Mouse (Mus musculus) embryonic facial prominence, embryonic 11.5 days (tissue): Measurements from ENCODE around the gene Rbks. TPM values are rescaled to one million over a fixed set of nuclear protein-coding genes. Genes with fewer than 3 reads are reported as not detected.

Experiments
- ATAC-seq: fragments of 200-750 bp; cut with Nextera tagmentation; replicated peaks from 2 replicates; pipeline ENCODE4 v1.8.0; 2017; ENCODE audit warnings: low read depth; ENCODE audit not compliant: insufficient number of reproducible peaks, low FRiP score, low TSS enrichment
- DNase-seq: peaks from one replicate; pipeline ENCODE4 v3.0.0-alpha.2; 2015; ENCODE audit warnings: low spot score
- H3K27ac ChIP-seq: fragments of 300-500 bp; sonication (generic); replicated peaks from 2 replicates; pipeline ENCODE4 v1.5.1; 2014; ENCODE audit warnings: mild to moderate bottlenecking, low read depth, low read length, control low read depth
- H3K27me3 ChIP-seq: fragments of 300-500 bp; sonication (generic); 2 replicates; pipeline ENCODE4 v1.6.1; 2014; ENCODE audit warnings: mild to moderate bottlenecking, low read length, moderate library complexity, mixed read lengths; ENCODE audit not compliant: control insufficient read depth, insufficient read depth
- H3K36me3 ChIP-seq: fragments of 300-500 bp; sonication (generic); replicated peaks from 2 replicates; pipeline ENCODE4 v1.6.1; 2014; ENCODE audit warnings: low read depth, mild to moderate bottlenecking, low read length, moderate library complexity, mixed read lengths; ENCODE audit not compliant: control insufficient read depth, insufficient read depth
- H3K4me1 ChIP-seq: fragments of 300-500 bp; sonication (generic); 2 replicates; pipeline ENCODE4 v1.6.1; 2014; ENCODE audit warnings: low read length, mixed read lengths; ENCODE audit not compliant: control insufficient read depth, insufficient read depth
- H3K4me2 ChIP-seq: fragments of 300-500 bp; sonication (generic); 2 replicates; pipeline ENCODE4 v1.6.1; 2014; ENCODE audit warnings: low read depth, mild to moderate bottlenecking, control low read depth, low read length, moderate library complexity
- H3K4me3 ChIP-seq: fragments of 300-500 bp; sonication (generic); 2 replicates; pipeline ENCODE4 v1.5.1; 2014; ENCODE audit warnings: low read depth, low read length, control low read depth
- H3K9ac ChIP-seq: fragments of 300-500 bp; sonication (generic); replicated peaks from 2 replicates; pipeline ENCODE4 v1.6.1; 2014; ENCODE audit warnings: mild to moderate bottlenecking, control low read depth, low read length
- H3K9me3 ChIP-seq: fragments of 300-500 bp; sonication (generic); replicated peaks from 2 replicates; pipeline ENCODE4 v1.6.1; 2016; ENCODE audit warnings: mild to moderate bottlenecking, low read length, inconsistent platforms, mixed read lengths; ENCODE audit not compliant: control insufficient read depth
- whole genome bisulfite sequencing: fragments of 180-500 bp; shearing (Covaris S2); extraction: QIAGEN DNeasy Blood & Tissue Kit; methylation state at CpG from one replicate; pipeline ENCODE4 v1.1.7; 2014; 5-methylcytosine and 5-hydroxymethylcytosine counted together
- polyA plus RNA-seq: library from polyadenylated mRNA; unstranded; fragments of >200 nt; fragmentation: Nextera tagmentation; extraction: Ambion mirVana; gene quantifications from 2 replicates; pipeline ENCODE4 v1.2.1, GENCODE M21; 2014

Gene Rbks
- polyA plus RNA-seq, 1 experiment from 2014 or later = 3.0 TPM

- H3K4me1 ChIP-seq = no peaks in the 10 kb centered on the region
- no peak overlapping the region for H3K4me2 ChIP-seq
- H3K9me3 ChIP-seq = no peaks in the 10 kb centered on the region
- H3K27me3 ChIP-seq = no peaks in the 10 kb centered on the region
- ATAC-seq (no peak), DNase-seq (no peak)
- H3K36me3 ChIP-seq = no peaks in the 10 kb centered on the region
- H3K27ac ChIP-seq = no peak overlapping the region
- 80% methylated on average over 2 of the region's 2 CpGs for whole genome bisulfite sequencing
- H3K4me3 ChIP-seq = no peak overlapping the region
- H3K9ac ChIP-seq = no peak overlapping the region
These were observed 24.0 kb downstream of the Rbks start for GRCm38 (mm10) chr5:31673431-31673830.

GRCm38 (mm10) chr5:31671137-31671536 lies 26.3 kb downstream of the Rbks start:
- DNase-seq (no peak), ATAC-seq (no peak)
- H3K4me2 ChIP-seq = no peak overlapping the region

DNA sequence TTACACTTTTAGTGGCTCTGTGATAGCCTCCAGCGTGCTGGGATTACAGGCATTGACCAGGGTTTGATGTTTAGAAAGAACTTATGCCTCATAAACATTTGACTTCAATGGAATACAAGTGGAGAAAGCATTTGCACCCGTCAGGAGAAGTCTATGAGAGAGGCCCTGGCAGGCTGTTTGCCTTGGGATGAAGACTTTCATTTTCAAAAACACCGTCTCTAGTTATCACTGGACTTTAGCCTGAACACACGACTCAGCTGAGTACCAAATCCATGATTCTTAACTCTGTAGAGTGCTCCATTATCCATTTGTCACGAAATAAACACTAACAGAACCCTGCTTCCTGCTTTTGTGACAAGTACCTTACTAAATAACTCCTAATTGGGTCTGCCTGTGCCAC lies 27.4 kb downstream of the Rbks start:
- Histone ChIP-seq H3K27ac (no peak overlapping the region), H3K4me2 (no peak overlapping the region), H3K36me3 (no peaks in the 10 kb centered on the region), H3K27me3 (no peaks in the 10 kb centered on the region), H3K4me3 (no peak overlapping the region), H3K9ac (no peak overlapping the region), H3K9me3 (no peaks in the 10 kb centered on the region), H3K4me1 (no peaks in the 10 kb centered on the region)
- no peak for ATAC-seq
- no peak for DNase-seq
- WGBS = 78% methylated on average over 5 of the region's 5 CpGs

More at GRCm38 (mm10) chr5:31671137-31671536, 26.3 kb downstream of the Rbks start:
- H3K4me3 ChIP-seq = no peak overlapping the region
- no peak overlapping the region for H3K27ac ChIP-seq
- H3K9ac ChIP-seq = no peak overlapping the region
- 65% methylated on average over 2 of the region's 2 CpGs for WGBS
- H3K36me3 ChIP-seq = no peaks in the 10 kb centered on the region
- H3K27me3 ChIP-seq = no peaks in the 10 kb centered on the region
- H3K4me1 ChIP-seq = no peaks in the 10 kb centered on the region
- no peaks in the 10 kb centered on the region for H3K9me3 ChIP-seq

GRCm38 (mm10) chr5:31668325-31668968 lies 29.0 kb downstream of the Rbks start:
- no peaks in the 10 kb centered on the region for H3K9me3 ChIP-seq
- H3K4me3 ChIP-seq = no peak overlapping the region
- no peaks in the 10 kb centered on the region for H3K27me3 ChIP-seq
- no peak overlapping the region for H3K9ac ChIP-seq
- no peak overlapping the region for H3K27ac ChIP-seq
- no peaks in the 10 kb centered on the region for H3K4me1 ChIP-seq
- ATAC-seq = no peak
- H3K4me2 ChIP-seq = no peak overlapping the region
- no peaks in the 10 kb centered on the region for H3K36me3 ChIP-seq
- 76% methylated on average over 13 of the region's 13 CpGs for WGBS
- no peak for DNase-seq

DNA sequence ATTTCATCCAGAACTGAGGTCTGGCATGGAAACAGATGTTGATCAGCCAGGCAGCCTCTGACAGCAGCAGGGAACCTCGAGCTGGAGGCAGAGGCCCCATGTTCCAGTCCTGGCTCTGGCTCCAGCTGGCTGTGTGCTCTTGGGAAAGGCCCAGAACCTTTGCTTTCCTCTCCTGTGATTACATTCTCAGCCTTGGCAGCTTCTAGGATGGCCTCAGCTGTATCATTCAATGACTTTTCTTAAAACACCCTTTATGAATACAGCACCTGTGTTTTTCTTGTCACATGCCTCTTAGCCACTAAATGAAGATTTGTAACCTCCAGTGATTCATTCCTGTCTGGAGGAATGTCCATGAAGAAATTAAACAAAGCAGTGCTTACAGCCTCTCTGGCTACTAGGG lies 31.3 kb downstream of the Rbks start:
- H3K36me3 ChIP-seq = no peaks in the 10 kb centered on the region
- H3K9ac ChIP-seq = no peak overlapping the region
- no peaks in the 10 kb centered on the region for H3K27me3 ChIP-seq
- no peak overlapping the region for H3K27ac ChIP-seq
- 24% methylated on average over 1 of the region's 1 CpGs for WGBS
- H3K4me1 ChIP-seq = no peaks in the 10 kb centered on the region
- no peak for DNase-seq
- no peak overlapping the region for H3K4me2 ChIP-seq
- no peak overlapping the region for H3K4me3 ChIP-seq
- no peak for ATAC-seq
- no peaks in the 10 kb centered on the region for H3K9me3 ChIP-seq

DNA sequence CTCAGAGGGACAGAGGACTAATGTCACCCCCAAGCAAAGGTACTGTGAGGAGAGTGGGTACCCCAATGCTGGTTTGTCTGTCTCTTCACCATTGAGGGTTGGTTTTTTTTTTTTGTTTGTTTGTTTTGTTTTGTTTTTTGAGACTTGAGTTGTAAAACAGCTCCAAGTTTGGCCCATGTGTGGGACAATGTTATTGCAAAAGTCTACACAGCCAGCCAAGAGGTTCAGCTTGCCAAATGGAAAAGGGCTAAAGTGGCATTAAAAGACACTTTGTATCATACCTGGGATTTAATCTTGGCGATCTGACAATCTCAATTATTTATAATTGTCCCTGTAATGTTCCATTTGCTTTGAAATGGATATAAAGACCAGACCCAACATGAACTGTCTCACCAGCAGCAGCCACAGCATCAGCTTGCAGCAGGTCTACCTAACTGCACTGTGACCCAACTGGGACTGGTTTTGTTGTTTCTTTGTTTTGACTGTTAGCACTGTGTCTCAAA lies 41.7 kb downstream of the Rbks start:
- Histone ChIP-seq H3K4me2 (no peak overlapping the region), H3K4me1 (no peaks in the 10 kb centered on the region), H3K4me3 (no peak overlapping the region), H3K9me3 (no peaks in the 10 kb centered on the region), H3K36me3 (no peaks in the 10 kb centered on the region), H3K9ac (no peak overlapping the region), H3K27me3 (no peaks in the 10 kb centered on the region), H3K27ac (no peak overlapping the region)
- DNase-seq = no peak
- 83% methylated on average over 1 of the region's 1 CpGs for WGBS
- ATAC-seq = no peak

- Histone ChIP-seq H3K4me1 (no peaks in the 10 kb centered on the region), H3K36me3 (no peaks in the 10 kb centered on the region), H3K9ac (no peak overlapping the region), H3K4me2 (no peak overlapping the region), H3K9me3 (no peaks in the 10 kb centered on the region), H3K4me3 (no peak overlapping the region), H3K27me3 (no peaks in the 10 kb centered on the region), H3K27ac (no peak overlapping the region)
- 90% methylated on average over 2 of the region's 2 CpGs for WGBS
- ATAC-seq (no peak), DNase-seq (no peak)
These were observed 46.7 kb downstream of the Rbks start for GRCm38 (mm10) chr5:31650518-31651288.

DNA sequence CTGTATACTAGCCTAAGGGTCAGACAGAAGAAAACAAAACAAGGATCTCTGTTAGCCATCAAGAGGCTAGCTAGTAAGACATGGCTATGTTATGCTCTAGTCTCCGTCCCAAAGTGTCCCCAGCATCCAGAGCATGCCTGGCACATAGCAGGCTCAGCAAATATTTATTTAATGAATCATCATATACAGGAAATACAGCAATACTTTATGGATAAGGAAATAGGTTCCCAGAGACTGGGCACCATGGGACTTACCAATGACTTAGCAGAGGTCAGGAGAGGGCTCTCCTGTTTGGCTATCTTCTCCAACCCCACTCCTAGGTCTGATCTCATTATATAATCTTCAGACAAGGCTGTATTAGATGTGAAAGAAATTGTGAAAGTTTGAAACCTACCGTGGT lies 50.1 kb downstream of the Rbks start:
- Histone ChIP-seq H3K27me3 (no peaks in the 10 kb centered on the region), H3K9ac (no peak overlapping the region), H3K4me1 (no peaks in the 10 kb centered on the region), H3K9me3 (no peaks in the 10 kb centered on the region), H3K4me2 (no peak overlapping the region), H3K27ac (no peak overlapping the region), H3K36me3 (no peaks in the 10 kb centered on the region), H3K4me3 (no peak overlapping the region)
- ATAC-seq = no peak
- DNase-seq = no peak
- WGBS = 88% methylated on average over 2 of the region's 2 CpGs
